38 mouse cellular contexts compared by ENCODE assay signal in the genomic region with DNA sequence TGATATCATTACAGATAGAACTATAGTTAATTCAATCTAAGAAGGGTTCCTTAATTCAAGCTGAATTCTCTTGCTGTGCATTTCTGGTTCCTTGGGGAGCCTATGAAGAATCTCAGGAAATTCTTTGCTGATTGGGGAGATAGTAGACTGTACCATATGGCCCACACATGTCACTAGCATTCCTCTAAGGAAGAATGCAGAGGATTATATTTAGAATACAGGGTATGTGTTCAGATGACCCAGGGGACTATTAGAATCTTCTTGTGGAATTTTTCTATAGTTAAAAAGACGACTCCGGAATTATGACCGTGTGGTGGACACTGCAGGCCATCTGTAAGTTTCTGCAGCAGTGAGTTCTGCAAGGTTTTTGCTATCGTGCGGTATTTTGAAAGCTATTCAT. TPM values are rescaled to one million over a fixed set of nuclear protein-coding genes. Genes with fewer than 3 reads are reported as not detected.
"Had no signal": no experiment of that assay in that cellular context is flagged by ENCODE, and none has a peak within 500 bp of the region (broad histone marks: within the 10 kb centered on the region; RNA-seq: fewer than 3 reads in every experiment).

No protein-coding gene starts in this region.

- H3K27ac ChIP-seq: heart, adult 2 months; hindbrain, embryonic 10.5 days; hindbrain, embryonic 12.5 days; hindbrain, embryonic 14.5 days; intestine, embryonic 15.5 days; layer of hippocampus, adult 2 months; limb, embryonic 12.5 days; limb, embryonic 15.5 days; liver, embryonic 12.5 days; liver, embryonic 14.5 days had no signal

- H3K4me2 ChIP-seq: heart, embryonic 12.5 days; hindbrain, embryonic 12.5 days; hindbrain, embryonic 14.5 days; intestine, embryonic 15.5 days; limb, embryonic 12.5 days; limb, embryonic 15.5 days; liver, embryonic 12.5 days had no signal

- H3K9me3 ChIP-seq: heart, embryonic 12.5 days; hindbrain, embryonic 10.5 days; hindbrain, embryonic 12.5 days; intestine, embryonic 15.5 days; limb, embryonic 12.5 days; limb, embryonic 15.5 days; liver, embryonic 12.5 days had no signal

- H3K27me3 ChIP-seq: hindbrain, embryonic 12.5 days; intestine, embryonic 15.5 days; limb, embryonic 15.5 days had no signal

- H3K4me3 ChIP-seq: heart, adult 2 months; heart, embryonic 12.5 days; hindbrain, embryonic 10.5 days; hindbrain, embryonic 12.5 days; intestine, embryonic 15.5 days; layer of hippocampus, adult 2 months; limb, embryonic 12.5 days; limb, embryonic 15.5 days; liver, embryonic 12.5 days had no signal

- H3K36me3 ChIP-seq: heart, embryonic 12.5 days; hindbrain, embryonic 10.5 days; hindbrain, embryonic 12.5 days; intestine, embryonic 15.5 days; limb, embryonic 12.5 days; limb, embryonic 15.5 days; liver, embryonic 12.5 days had no signal

- H3K4me1 ChIP-seq: heart, embryonic 12.5 days; hindbrain, embryonic 10.5 days; hindbrain, embryonic 12.5 days; intestine, embryonic 15.5 days; limb, embryonic 12.5 days; liver, embryonic 12.5 days had no signal

- DNase-seq: gastrocnemius, postnatal 14 days; gastrocnemius, postnatal 36 days; heart, adult 11 months; heart, adult 2 months; heart, postnatal 10 days; heart, postnatal 4 days; kidney, adult 18-20 months; kidney, adult 8-10 months; kidney, postnatal 10 days; kidney, postnatal 25 days; kidney, postnatal 4 days; layer of hippocampus, adult 9-11 months; layer of hippocampus, postnatal 36 days; left cerebral cortex, postnatal 4 days had no signal

- ATAC-seq: hindbrain, embryonic 16.5 days; inflammation-experienced regulatory T-cells, adult 6 months; intestine, embryonic 15.5 days; intestine, postnatal 0 days; liver, embryonic 12.5 days had no signal

- H3K9ac ChIP-seq: heart, embryonic 12.5 days; hindbrain, embryonic 12.5 days; hindbrain, embryonic 14.5 days; intestine, embryonic 15.5 days; limb, embryonic 12.5 days; limb, embryonic 15.5 days; liver, embryonic 12.5 days; liver, embryonic 14.5 days had no signal

RNA-seq across cellular contexts. Expression of a gene that starts 18.6 kb away (rescaled TPM):
- total RNA-seq: gastrocnemius, adult 18-20 months; gastrocnemius, adult 8-10 months; gastrocnemius, postnatal 14 days; gastrocnemius, postnatal 36 days; heart, adult 2 months; heart, postnatal 10 days; heart, postnatal 25 days; heart, postnatal 4 days; left cerebral cortex, adult 18-20 months; left cerebral cortex, postnatal 4 days; liver, adult 2 months had no signal
- polyA plus RNA-seq: heart, adult 2 months; heart, embryonic 12.5 days; heart, embryonic 14.5 days; heart, embryonic 16.5 days; inflammation-experienced regulatory T-cells, adult 6 months; intestine, postnatal 0 days; liver, adult 2 months; liver, embryonic 12.5 days; liver, embryonic 14.5 days had no signal

RNA-seq across cellular contexts. Expression of a gene that starts 54.9 kb away (rescaled TPM):
- total RNA-seq: heart, postnatal 10 days; heart, postnatal 25 days; heart, postnatal 4 days; layer of hippocampus, adult 2 months; layer of hippocampus, postnatal 14 days; layer of hippocampus, postnatal 36 days; left cerebral cortex, adult 18-20 months; left cerebral cortex, adult 8-10 months; left cerebral cortex, postnatal 10 days; left cerebral cortex, postnatal 25 days; left cerebral cortex, postnatal 4 days; liver, adult 2 months had no signal
- polyA plus RNA-seq: heart, embryonic 12.5 days; heart, embryonic 14.5 days; heart, embryonic 16.5 days; hindbrain, embryonic 10.5 days; inflammation-experienced regulatory T-cells, adult 6 months; intestine, postnatal 0 days; liver, adult 2 months; liver, embryonic 12.5 days; liver, embryonic 14.5 days had no signal
